Mouse (Mus musculus): ENCODE data around the gene Snrpa.
"Not testable (repeated sequence)": the region's sequence is repeated elsewhere in the genome, so short reads cannot be mapped to it uniquely, and the experiment has no call there.

The Snrpa gene

DNA sequence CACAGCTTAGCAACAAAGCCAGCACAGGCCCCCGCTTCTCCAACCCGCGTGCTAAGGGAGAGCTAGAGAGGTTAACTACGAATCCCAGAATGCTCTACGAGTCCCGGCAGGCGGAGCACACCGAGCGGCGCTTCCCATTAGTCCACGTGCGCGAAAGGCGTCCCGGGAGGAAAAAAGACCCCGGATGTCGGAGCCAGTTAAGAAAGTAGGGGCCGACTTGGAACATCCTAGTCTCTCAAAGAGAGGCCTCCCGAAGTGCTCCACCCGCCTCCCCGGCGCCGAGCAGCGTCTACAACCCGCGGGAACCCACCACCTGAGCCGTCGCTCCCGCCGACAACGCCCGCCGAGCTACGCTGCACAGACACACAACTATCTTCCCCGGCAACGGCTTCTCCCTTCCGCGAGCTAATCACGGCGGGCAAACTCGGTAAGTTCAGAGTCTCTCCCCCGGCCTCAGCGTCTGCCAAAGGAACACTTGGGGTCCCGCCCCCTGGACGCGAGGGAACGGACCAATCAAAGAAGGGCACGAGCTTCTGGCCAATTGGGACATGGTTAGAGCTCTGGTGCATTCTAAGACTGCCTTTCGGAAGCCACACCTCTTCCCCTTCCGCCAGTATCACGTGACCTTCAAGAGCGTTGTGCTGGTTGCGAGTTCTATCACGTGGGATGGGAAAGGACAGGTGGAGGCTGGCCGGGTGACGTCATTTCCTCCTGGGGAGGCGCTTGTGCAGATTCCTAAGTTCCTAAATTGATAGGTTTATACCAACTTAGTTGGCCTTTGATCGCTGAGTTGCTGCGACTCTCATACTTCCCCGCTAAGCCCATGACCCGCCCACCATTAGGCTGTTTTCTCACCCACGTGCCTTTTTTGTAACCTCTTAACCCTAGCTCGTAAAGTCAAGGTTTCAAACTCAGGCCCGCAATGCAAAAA, at the start of gene Snrpa, which contains the start of gene BC024978:
Gene Snrpa (minus strand): TSS at position 591 of the 931 bp plus-strand sequence.
Gene BC024978 (plus strand): TSS at position 101 of the 931 bp plus-strand sequence.
- DNase-seq: peak; percentile 93

DNA sequence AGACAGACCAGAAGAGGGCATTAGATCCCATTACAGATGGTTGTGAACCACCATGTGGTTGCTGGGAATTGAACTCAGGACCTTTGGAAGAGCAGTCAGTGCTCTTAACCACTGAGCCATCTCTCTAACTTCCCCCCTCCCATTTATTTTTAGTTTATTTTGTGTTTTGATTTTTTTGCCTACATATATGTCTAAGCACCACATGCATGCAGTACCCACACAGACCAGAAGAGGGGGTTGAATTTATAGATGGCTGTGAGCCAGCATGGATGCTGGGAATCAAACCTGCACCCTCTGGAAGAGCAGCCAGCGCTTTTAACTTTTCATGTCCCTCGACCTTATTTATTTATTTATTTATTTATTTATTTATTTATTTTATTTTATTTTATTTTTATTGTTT, 48.0 kb upstream of the Snrpa start:
- not testable (repeated sequence) for DNase-seq

DNA sequence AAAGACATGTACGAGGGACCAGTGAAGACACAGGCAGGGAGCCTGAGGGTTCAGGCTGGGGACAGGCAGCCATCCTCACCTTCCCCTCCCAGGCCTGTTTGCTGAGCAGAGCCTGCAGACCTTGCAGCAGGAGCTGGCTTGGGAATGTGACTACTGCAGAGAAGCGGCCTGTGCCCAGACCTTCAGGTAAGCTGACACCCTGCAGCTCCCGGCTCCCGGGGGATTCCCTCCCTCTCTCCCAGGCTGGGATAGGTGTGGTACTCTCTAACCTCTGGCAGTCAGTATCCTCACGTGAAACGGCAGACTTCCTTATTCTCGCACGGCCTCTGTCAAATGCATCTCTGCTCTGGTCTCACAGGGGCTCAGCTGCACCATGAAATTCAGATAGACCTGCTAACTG, 47.1 kb upstream of the Snrpa start:
- DNase-seq: no peak

- no peak for DNase-seq
These were observed 42.5 kb upstream of the Snrpa start for GRCm38 (mm10) chr7:27238568-27238967.

- DNase-seq: no peak
These were observed 41.5 kb upstream of the Snrpa start for GRCm38 (mm10) chr7:27237527-27237926.

DNA sequence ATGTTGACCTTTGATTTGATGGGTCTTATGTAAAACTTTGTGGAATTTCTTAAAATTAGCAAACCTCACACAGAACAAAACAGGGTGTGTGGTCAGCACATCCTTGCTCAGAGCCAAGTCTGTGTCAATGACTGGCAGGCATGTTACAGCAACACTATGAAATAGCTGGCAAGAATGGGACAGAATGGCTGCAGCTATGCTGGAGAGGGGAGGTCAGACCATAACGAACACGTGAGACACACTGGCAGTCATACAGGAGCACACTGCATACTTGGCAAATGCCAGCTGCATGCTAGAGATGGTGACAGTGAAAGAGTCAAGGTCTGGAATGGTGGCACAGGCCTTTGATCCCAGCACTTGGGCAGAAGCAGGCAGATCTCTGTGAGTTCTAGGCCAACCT, 39.7 kb upstream of the Snrpa start:
- no peak for DNase-seq

DNA sequence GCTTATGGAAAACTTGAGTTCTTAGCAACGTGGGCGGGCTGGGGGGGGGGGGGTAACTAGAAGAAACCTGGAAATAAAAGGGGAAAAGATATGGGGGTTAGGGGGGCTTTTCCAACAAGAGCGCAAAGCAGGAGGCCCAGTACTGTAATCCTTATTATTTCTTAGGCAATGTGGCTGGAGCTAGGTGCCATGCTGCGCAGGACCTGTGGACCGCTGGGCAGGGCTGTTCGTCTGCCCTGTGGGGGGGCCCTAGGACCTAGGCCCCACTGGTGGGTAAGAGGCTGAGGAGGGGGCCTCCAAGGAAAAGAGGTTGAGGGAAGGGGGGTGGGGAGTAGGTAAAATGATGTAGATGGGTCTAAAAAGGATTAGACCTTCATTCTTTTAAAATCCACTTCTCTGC, 37.2 kb upstream of the Snrpa start:
- no peak for DNase-seq

DNA sequence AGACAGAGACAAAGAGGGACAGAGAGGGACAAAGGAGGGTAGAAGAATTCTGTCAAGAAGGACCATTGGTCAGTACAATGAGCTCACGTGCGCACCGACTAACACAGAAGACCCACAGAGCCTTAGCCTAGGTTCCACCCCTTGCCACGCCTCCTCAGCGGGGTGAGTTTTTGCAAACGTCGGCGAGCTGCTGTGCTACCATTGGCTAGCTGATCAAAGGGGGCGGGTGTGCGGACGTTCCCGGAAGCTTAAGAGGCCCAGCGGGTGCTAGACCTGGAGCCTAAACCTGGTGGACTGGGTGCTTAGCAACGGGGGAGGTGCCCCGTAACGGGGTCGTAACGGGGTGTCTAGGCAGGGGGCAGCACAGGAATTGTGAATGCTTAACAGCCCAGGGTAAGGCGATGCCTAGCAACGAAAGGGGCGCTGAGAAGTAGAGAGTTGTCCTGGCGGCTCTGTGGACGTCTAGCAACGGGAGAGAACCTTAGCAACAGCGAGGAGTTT, 36.8 kb upstream of the Snrpa start, which contains the start of gene Coq8b:
Gene Coq8b (plus strand): TSS at position 243 of the 501 bp plus-strand sequence.
- DNase-seq: peak; percentile 95

GRCm38 (mm10) chr7:27231693-27232331, 35.7 kb upstream of the Snrpa start:
- peak; percentile 37 for DNase-seq

DNA sequence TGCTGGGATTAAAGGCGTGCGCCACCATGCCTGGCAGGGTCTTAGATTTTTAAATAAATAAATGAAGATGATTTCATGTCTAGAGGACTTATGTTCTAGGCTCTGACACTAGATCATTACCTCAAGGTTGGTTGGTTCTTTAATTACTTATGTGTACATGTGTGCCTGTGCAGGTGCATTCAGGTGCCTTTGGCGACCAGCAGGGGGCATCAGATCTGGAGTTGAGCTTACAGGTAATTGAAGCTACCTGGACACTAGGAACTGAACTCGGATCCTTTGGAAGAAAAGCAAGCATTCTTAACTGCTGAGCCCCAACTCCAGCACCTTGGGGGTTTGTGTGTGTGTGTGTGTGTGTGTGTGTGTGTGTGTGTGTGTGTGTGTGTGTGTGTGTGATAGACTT, 34.7 kb upstream of the Snrpa start:
- DNase-seq: no peak

- DNase-seq: no peak
These were observed 32.8 kb upstream of the Snrpa start for GRCm38 (mm10) chr7:27228865-27229264.

DNA sequence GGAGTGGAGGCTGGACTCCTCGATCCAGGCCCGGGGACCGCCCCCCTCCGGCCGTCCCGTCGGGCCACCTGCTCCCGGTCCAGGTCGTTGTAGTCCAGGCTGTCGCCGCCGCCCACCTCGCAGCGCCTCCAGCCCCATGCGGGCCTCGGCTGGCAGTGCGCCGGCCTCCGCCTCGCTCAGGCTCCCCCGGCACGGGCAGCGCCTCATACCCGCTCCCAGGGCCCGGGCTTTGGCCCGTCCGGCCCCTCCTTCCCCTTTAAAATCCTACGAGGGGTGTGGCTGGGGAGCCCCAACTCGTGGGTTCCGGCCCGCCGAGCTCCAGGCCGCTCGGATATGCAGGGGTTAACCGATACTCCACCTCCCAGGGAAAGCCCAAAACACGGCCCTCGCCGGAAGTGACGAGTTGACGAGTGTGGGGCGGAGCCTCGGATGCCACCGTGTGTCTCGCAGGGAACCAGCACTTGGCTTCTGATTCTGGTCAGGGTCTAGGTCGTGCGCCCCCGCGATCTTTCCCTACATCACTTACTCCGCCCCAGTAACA, 32.3 kb upstream of the Snrpa start, which contains the start of gene Itpkc:
Gene Itpkc (minus strand): TSS at position 381 of the 541 bp plus-strand sequence.
- peak; percentile 93 for DNase-seq

GRCm38 (mm10) chr7:27227676-27228075, 31.6 kb upstream of the Snrpa start:
- peak; percentile 9 for DNase-seq

GRCm38 (mm10) chr7:27227276-27227675, 31.2 kb upstream of the Snrpa start:
- no peak for DNase-seq

DNA sequence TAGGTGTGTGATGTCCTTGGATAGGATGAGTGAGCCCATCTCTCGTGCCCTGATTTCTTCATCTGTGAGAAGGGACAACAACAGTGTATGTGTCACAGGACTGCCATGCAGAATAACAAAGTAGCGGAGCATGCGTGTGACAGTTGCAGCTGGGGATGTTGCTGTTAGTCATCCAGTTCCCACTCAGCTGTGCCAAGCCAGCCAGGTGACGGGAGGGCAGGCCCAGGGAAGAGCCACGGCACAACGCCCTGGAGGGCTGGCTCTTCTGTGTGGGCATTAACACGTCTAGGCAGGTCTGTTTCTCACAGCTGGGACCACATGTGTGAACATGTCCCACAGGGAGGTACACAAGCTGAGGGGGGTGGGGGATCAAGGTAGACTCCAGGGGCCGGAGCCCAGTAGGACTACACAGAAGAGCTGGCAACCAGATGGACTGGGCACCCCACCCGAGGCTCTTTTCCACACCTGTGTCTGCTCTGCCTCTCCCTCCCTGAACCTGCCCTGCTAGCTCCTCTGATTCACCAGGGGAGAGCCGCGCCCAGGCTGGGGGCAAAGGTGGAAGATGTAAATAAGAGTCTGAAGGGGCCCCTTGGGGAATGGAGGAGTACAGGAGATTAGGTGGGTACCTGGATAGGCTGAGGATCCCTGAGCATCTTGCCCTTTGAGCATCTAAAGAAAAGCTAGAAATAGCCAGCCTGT, 29.0 kb upstream of the Snrpa start:
- no peak for DNase-seq

GRCm38 (mm10) chr7:27222538-27222937, 26.5 kb upstream of the Snrpa start:
- DNase-seq: no peak

GRCm38 (mm10) chr7:27221939-27222338, 25.9 kb upstream of the Snrpa start:
- DNase-seq: no peak

- no peak for DNase-seq
These were observed 23.9 kb upstream of the Snrpa start for GRCm38 (mm10) chr7:27219937-27220336.

- no peak for DNase-seq
These were observed 22.5 kb upstream of the Snrpa start for GRCm38 (mm10) chr7:27218586-27218985.

DNA sequence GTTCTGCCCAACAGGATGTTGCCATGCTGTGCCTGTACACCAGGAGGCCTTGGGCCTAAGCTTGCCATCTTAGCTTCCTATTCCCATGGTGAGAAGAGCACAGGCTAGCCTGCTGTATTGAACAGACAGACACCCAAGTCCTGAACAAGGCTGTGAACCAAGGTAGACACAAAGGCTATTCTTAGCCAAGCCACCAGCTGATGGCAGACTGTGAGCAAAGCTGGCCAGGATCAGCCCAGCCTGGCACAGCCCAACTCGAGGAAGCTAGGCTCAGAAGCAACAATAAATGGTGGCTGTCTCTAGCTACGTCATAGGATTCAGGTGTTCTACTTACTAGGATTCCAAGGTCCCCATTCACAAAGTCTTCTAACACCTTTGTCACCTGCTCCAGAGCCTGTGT, 16.6 kb upstream of the Snrpa start:
- DNase-seq: no peak

- DNase-seq: no peak
These were observed 7.8 kb upstream of the Snrpa start for GRCm38 (mm10) chr7:27203730-27204449.

DNA sequence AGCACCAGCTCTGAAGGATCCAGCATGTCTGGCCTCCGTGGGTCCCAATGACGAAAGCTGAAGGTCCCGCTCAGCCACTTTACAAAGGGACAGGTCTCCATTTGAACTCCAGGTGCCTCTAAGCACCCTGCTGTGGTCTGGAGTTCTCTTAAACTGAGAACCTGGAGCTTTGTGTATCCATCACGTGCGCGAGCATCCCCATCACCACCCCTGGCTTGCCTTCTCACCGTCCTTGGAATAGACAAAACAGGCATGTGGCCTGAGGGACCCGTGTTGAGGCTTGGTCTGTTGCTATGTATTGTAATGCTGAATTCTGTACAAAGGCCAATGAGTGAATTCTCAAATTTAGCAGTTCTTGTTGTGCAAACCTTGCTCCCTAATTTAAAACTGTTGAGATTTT, 2.7 kb upstream of the Snrpa start:
- no peak for DNase-seq
